In genomic region chr10:75150361-75150760, GRCm38 (mm10) we compare ENCODE assay signal across 21 mouse cellular contexts.
DNase-seq lines count a peak whose midpoint lies in the region; ATAC-seq lines count a peak whose summit lies in the region.
"Had no signal": no experiment of that assay in that cellular context is flagged by ENCODE, and none has a peak within 500 bp of the region (broad histone marks: within the 10 kb centered on the region; RNA-seq: fewer than 3 reads in every experiment).

No protein-coding gene starts in this region.

- no peak for DNase-seq in kidney, postnatal 10 days
- DNase-seq in midbrain, embryonic 14.5 days = no peak
- DNase-seq: cerebellum, adult 11-12 months; cerebellum, postnatal 10 days; gastrocnemius, postnatal 10 days; heart, adult 11 months; kidney, adult 8-10 months; liver, embryonic 13.5 days; lung, postnatal 36 days; thymus, adult 18-20 months; thymus, postnatal 36 days had no signal

- H3K27ac ChIP-seq in forebrain, embryonic 12.5 days = no peak overlapping the region
- H3K27ac ChIP-seq in forebrain, embryonic 13.5 days = no peak overlapping the region
- no peak overlapping the region for H3K27ac ChIP-seq in kidney, embryonic 15.5 days
- no peak overlapping the region for H3K27ac ChIP-seq in midbrain, embryonic 15.5 days
- no peak overlapping the region for H3K27ac ChIP-seq in midbrain, embryonic 14.5 days (replicated peaks; ENCODE audit: low read depth, low read length)
- H3K27ac ChIP-seq: embryonic facial prominence, embryonic 12.5 days; forebrain, embryonic 15.5 days; left cerebral cortex, adult 2 months; liver, embryonic 13.5 days had no signal

- WGBS in forebrain, embryonic 12.5 days = 72% methylated on average over 5 of the region's 5 CpGs
- 78% methylated on average over 5 of the region's 5 CpGs for WGBS in forebrain, embryonic 13.5 days
- 56% methylated on average over 5 of the region's 5 CpGs for WGBS in kidney, embryonic 15.5 days
- WGBS in midbrain, embryonic 15.5 days = 66% methylated on average over 5 of the region's 5 CpGs
- 60% methylated on average over 5 of the region's 5 CpGs for WGBS in midbrain, embryonic 14.5 days

- no peak overlapping the region for H3K4me2 ChIP-seq in forebrain, embryonic 12.5 days
- no peak overlapping the region for H3K4me2 ChIP-seq in forebrain, embryonic 13.5 days
- no peak overlapping the region for H3K4me2 ChIP-seq in kidney, embryonic 15.5 days
- H3K4me2 ChIP-seq in midbrain, embryonic 15.5 days = no peak overlapping the region
- H3K4me2 ChIP-seq in midbrain, embryonic 14.5 days (ENCODE audit: low read length) = no peak overlapping the region
- H3K4me2 ChIP-seq: embryonic facial prominence, embryonic 12.5 days; forebrain, embryonic 15.5 days; heart, embryonic 11.5 days; liver, embryonic 13.5 days had no signal

- no peaks in the 10 kb centered on the region for H3K9me3 ChIP-seq in forebrain, embryonic 12.5 days
- no peaks in the 10 kb centered on the region for H3K9me3 ChIP-seq in forebrain, embryonic 13.5 days (replicated peaks)
- H3K9me3 ChIP-seq in kidney, embryonic 15.5 days (replicated peaks) = no peaks in the 10 kb centered on the region
- no peaks in the 10 kb centered on the region for H3K9me3 ChIP-seq in midbrain, embryonic 15.5 days
- no peaks in the 10 kb centered on the region for H3K9me3 ChIP-seq in midbrain, embryonic 14.5 days (ENCODE audit: control insufficient read depth, low read length)
- H3K9me3 ChIP-seq: embryonic facial prominence, embryonic 12.5 days; forebrain, embryonic 15.5 days; liver, embryonic 13.5 days; megakaryocyte, embryonic 14.5 days had no signal

- H3K36me3 ChIP-seq in forebrain, embryonic 12.5 days (replicated peaks) = peaks cover 78% of the 10 kb centered on the region
- H3K36me3 ChIP-seq in forebrain, embryonic 13.5 days (ENCODE audit: poor library complexity, severe bottlenecking) = peaks cover 82% of the 10 kb centered on the region
- peaks cover 72% of the 10 kb centered on the region for H3K36me3 ChIP-seq in kidney, embryonic 15.5 days
- peaks cover 27% of the 10 kb centered on the region for H3K36me3 ChIP-seq in midbrain, embryonic 15.5 days (replicated peaks)
- H3K36me3 ChIP-seq in midbrain, embryonic 14.5 days (ENCODE audit: control insufficient read depth, insufficient read depth, low read length) = peaks cover 67% of the 10 kb centered on the region

- H3K4me3 ChIP-seq in forebrain, embryonic 12.5 days (replicated peaks) = no peak overlapping the region
- H3K4me3 ChIP-seq in forebrain, embryonic 13.5 days = no peak overlapping the region
- H3K4me3 ChIP-seq in kidney, embryonic 15.5 days (replicated peaks) = no peak overlapping the region
- no peak overlapping the region for H3K4me3 ChIP-seq in midbrain, embryonic 15.5 days
- H3K4me3 ChIP-seq in midbrain, embryonic 14.5 days (replicated peaks; ENCODE audit: low read depth, low read length) = no peak overlapping the region
- H3K4me3 ChIP-seq: embryonic facial prominence, embryonic 12.5 days; forebrain, embryonic 15.5 days; left cerebral cortex, adult 2 months; liver, embryonic 13.5 days had no signal

- peaks cover 22% of the 10 kb centered on the region for H3K4me1 ChIP-seq in forebrain, embryonic 12.5 days
- H3K4me1 ChIP-seq in forebrain, embryonic 13.5 days = no peaks in the 10 kb centered on the region
- 0 out of 2 replicates have a peak, but pooled peaks cover 3% of the 10 kb centered on the region for H3K4me1 ChIP-seq in kidney, embryonic 15.5 days
- peaks cover 12% of the 10 kb centered on the region for H3K4me1 ChIP-seq in midbrain, embryonic 15.5 days
- 0 out of 2 replicates have a peak, but pooled peaks cover 3% of the 10 kb centered on the region for H3K4me1 ChIP-seq in midbrain, embryonic 14.5 days (ENCODE audit: control insufficient read depth, insufficient read depth, low read length)
- H3K4me1 ChIP-seq: embryonic facial prominence, embryonic 12.5 days had no signal

- no peak overlapping the region for H3K9ac ChIP-seq in forebrain, embryonic 12.5 days
- H3K9ac ChIP-seq in forebrain, embryonic 13.5 days = no peak overlapping the region
- no peak overlapping the region for H3K9ac ChIP-seq in kidney, embryonic 15.5 days
- no peak overlapping the region for H3K9ac ChIP-seq in midbrain, embryonic 15.5 days
- H3K9ac ChIP-seq in midbrain, embryonic 14.5 days (replicated peaks; ENCODE audit: low read length) = no peak overlapping the region
- H3K9ac ChIP-seq: embryonic facial prominence, embryonic 12.5 days; forebrain, embryonic 15.5 days; liver, embryonic 13.5 days had no signal

- no peaks in the 10 kb centered on the region for H3K27me3 ChIP-seq in forebrain, embryonic 12.5 days
- H3K27me3 ChIP-seq in forebrain, embryonic 13.5 days = no peaks in the 10 kb centered on the region
- no peaks in the 10 kb centered on the region for H3K27me3 ChIP-seq in kidney, embryonic 15.5 days
- no peaks in the 10 kb centered on the region for H3K27me3 ChIP-seq in midbrain, embryonic 15.5 days (replicated peaks)
- H3K27me3 ChIP-seq in midbrain, embryonic 14.5 days (ENCODE audit: control insufficient read depth, insufficient read depth, low read length) = no peaks in the 10 kb centered on the region
- H3K27me3 ChIP-seq: embryonic facial prominence, embryonic 12.5 days; forebrain, embryonic 15.5 days; liver, embryonic 13.5 days; megakaryocyte, embryonic 14.5 days had no signal

- ATAC-seq in forebrain, embryonic 12.5 days (ENCODE audit: low FRiP score) = 0 out of 2 replicates have a peak, but pooled peaks have one; percentile 5
- no peak for ATAC-seq in forebrain, embryonic 13.5 days
- ATAC-seq in kidney, embryonic 15.5 days (replicated peaks; ENCODE audit: low FRiP score) = 0 out of 2 replicates have a peak, but pooled peaks have one; percentile 5
- ATAC-seq in midbrain, embryonic 15.5 days (replicated peaks) = peak; percentile 15; the same call in 1 of the 2 replicates
- no peak for ATAC-seq in midbrain, embryonic 14.5 days (ENCODE audit: low FRiP score, low TSS enrichment)
- no peak for ATAC-seq in monocyte, adult 5-6 weeks (replicated peaks; ENCODE audit: insufficient number of reproducible peaks, low FRiP score, low TSS enrichment, poor library complexity, severe bottlenecking)

Comparison
In these comparisons a context has a peak if more than half of its experiments do, and no peak if none do; other contexts are left out.
1. ATAC-seq: peak in forebrain, embryonic 12.5 days (single experiment), kidney, embryonic 15.5 days (single experiment) and midbrain, embryonic 15.5 days (single experiment); none in forebrain, embryonic 13.5 days (single experiment), midbrain, embryonic 14.5 days (single experiment) and monocyte, adult 5-6 weeks (single experiment).